Mouse (Mus musculus) midbrain, embryonic 12.5 days (tissue): ENCODE measurements around the gene Mdh2. TPM values are rescaled to one million over a fixed set of nuclear protein-coding genes. Genes with fewer than 3 reads are reported as not detected.

ENCODE experiments used
- ATAC-seq: fragments of 200-750 bp; cut with Nextera tagmentation; 2 replicates; pipeline ENCODE4 v1.8.0; 2017; ENCODE audit warnings: low read depth, moderate TSS enrichment, moderate library complexity; ENCODE audit not compliant: low FRiP score
- H3K27ac ChIP-seq: fragments of 300-500 bp; sonication (generic); replicated peaks from 2 replicates; pipeline ENCODE4 v1.5.1; 2016; ENCODE audit warnings: mild to moderate bottlenecking
- H3K27me3 ChIP-seq: fragments of 300-500 bp; sonication (generic); 2 replicates; pipeline ENCODE4 v1.6.1; 2016; ENCODE audit warnings: mild to moderate bottlenecking
- H3K36me3 ChIP-seq: fragments of 300-500 bp; sonication (generic); 2 replicates; pipeline ENCODE4 v1.6.1; 2016
- H3K4me1 ChIP-seq: fragments of 300-500 bp; sonication (generic); 2 replicates; pipeline ENCODE4 v1.6.1; 2016
- H3K4me2 ChIP-seq: fragments of 300-500 bp; sonication (generic); replicated peaks from 2 replicates; pipeline ENCODE4 v1.6.1; 2016; ENCODE audit warnings: mild to moderate bottlenecking, moderate library complexity
- H3K4me3 ChIP-seq: fragments of 300-500 bp; sonication (generic); 2 replicates; pipeline ENCODE4 v1.5.1; 2016; ENCODE audit warnings: mild to moderate bottlenecking
- H3K9ac ChIP-seq: fragments of 300-500 bp; sonication (generic); replicated peaks from 2 replicates; pipeline ENCODE4 v1.6.1; 2016; ENCODE audit warnings: mild to moderate bottlenecking, moderate library complexity
- H3K9me3 ChIP-seq: fragments of 300-500 bp; sonication (generic); 2 replicates; pipeline ENCODE4 v1.6.1; 2016; ENCODE audit warnings: mild to moderate bottlenecking
- WGBS: fragments of 180-500 bp; shearing (Covaris S2); methylation state at CpG from one replicate; pipeline ENCODE4 v1.1.7; 2016; 5-methylcytosine and 5-hydroxymethylcytosine counted together
- polyA plus RNA-seq: library from polyadenylated mRNA; unstranded; fragments of >200 nt; fragmentation: Nextera tagmentation; extraction: Ambion mirVana; gene quantifications from 2 replicates; pipeline ENCODE4 v1.2.1, GENCODE M21; 2016

Gene Mdh2
- polyA plus RNA-seq, 1 experiment from 2014 or later, result 540 TPM

DNA sequence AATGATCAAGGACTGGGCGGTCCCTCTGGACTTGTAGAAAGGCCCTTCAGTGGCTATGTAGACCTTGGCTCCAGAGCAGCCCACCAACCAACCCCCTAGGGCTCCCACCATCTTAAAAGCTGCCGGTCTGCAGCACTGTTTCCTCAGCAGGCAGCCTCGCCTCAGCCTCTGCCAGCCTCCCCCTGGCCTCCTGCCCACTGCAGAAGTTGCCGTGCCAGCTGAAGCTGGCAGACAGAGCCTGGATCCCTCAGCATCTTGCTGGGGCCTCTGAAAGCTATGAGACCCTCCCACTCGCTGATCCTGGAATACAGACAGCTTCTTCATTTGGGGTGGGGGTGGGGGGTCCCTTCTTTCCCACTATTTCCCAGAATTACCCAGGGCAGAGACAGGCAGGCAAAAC, 34.7 kb downstream of the Mdh2 start:
- no peak overlapping the region for H3K9ac ChIP-seq
- H3K27me3 ChIP-seq, result 0 out of 2 replicates have a peak, but pooled peaks cover 2% of the 10 kb centered on the region
- H3K27ac ChIP-seq, result no peak overlapping the region
- H3K4me2 ChIP-seq, result no peak overlapping the region
- 72% methylated on average over 5 of the region's 5 CpGs for WGBS
- no peaks in the 10 kb centered on the region for H3K4me1 ChIP-seq
- H3K36me3 ChIP-seq, result no peaks in the 10 kb centered on the region
- no peaks in the 10 kb centered on the region for H3K9me3 ChIP-seq
- H3K4me3 ChIP-seq, result no peak overlapping the region
- no peak for ATAC-seq

DNA sequence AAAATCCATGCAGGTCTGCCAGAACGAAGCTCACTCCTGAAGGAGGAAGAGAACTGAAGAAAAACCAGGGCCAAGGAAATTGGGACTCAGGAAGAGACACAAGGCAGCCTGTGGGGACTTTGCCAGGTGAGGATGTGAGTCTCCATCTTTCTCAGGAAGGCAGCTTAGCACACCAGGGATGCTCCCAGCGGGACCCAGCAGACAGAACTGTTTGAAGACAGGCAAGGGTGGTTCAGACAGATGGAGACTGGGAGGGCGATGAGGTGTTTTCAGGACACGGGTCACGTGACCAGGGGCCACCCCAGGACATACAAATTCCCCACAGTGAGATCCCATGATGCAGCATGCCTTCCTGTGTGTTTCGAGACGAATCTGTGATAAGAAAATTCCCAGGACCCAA, 40.2 kb downstream of the Mdh2 start:
- Histone ChIP-seq H3K9ac (no peak overlapping the region), H3K27ac (no peak overlapping the region), H3K27me3 (peaks cover 10% of the 10 kb centered on the region), H3K4me2 (no peak overlapping the region), H3K36me3 (no peaks in the 10 kb centered on the region), H3K4me3 (no peak overlapping the region), H3K4me1 (peaks cover 19% of the 10 kb centered on the region), H3K9me3 (no peaks in the 10 kb centered on the region)
- 45% methylated on average over 7 of the region's 7 CpGs for WGBS
- no peak for ATAC-seq

- Histone ChIP-seq H3K9ac (0 out of 2 replicates have a peak overlapping the region, but pooled peaks have one; percentile 28), H3K4me1 (peaks cover 27% of the 10 kb centered on the region), H3K9me3 (no peaks in the 10 kb centered on the region), H3K4me3 (no peak overlapping the region), H3K36me3 (no peaks in the 10 kb centered on the region), H3K4me2 (peak overlapping the region; percentile 34), H3K27me3 (peaks cover 8% of the 10 kb centered on the region), H3K27ac (peak overlapping the region; percentile 92)
- WGBS, result 18% methylated on average over 7 of the region's 7 CpGs
- ATAC-seq, result peak; percentile 79
Observed at GRCm38 (mm10) chr5:135822316-135822944, 44.1 kb downstream of the Mdh2 start.

DNA sequence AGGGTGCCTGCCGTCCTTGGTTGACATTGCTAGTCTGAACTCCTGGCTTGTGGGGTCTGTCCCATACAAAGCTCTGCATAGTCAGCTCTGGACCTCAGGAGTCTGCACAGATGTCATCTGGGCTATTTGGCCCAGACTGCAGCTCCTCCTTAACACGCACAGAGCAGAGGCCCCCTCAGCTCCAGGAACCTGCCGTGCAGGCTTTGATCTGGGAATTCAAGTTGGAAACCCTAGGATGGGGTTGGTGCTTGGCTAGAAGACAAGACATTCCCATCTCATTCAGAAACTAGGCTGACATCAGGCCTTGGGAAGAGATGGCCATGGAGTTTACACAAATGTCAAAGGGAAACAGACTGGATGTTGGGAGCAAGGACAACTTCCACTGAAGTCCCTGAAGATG, 46.2 kb downstream of the Mdh2 start:
- Histone ChIP-seq H3K27ac (peak overlapping the region; percentile 54; the same call in 1 of the 2 replicates), H3K9ac (no peak overlapping the region), H3K36me3 (0 out of 2 replicates have a peak, but pooled peaks cover 4% of the 10 kb centered on the region), H3K4me1 (peaks cover 27% of the 10 kb centered on the region), H3K4me3 (no peak overlapping the region), H3K9me3 (no peaks in the 10 kb centered on the region), H3K27me3 (peaks cover 4% of the 10 kb centered on the region; the same call in 1 of the 2 replicates), H3K4me2 (no peak overlapping the region)
- whole genome bisulfite sequencing, result 53% methylated on average over 3 of the region's 3 CpGs
- ATAC-seq, result no peak

GRCm38 (mm10) chr5:135826225-135826624, 47.9 kb downstream of the Mdh2 start:
- Histone ChIP-seq H3K9ac (0 out of 2 replicates have a peak overlapping the region, but pooled peaks have one; percentile 21), H3K36me3 (0 out of 2 replicates have a peak, but pooled peaks cover 4% of the 10 kb centered on the region), H3K9me3 (no peaks in the 10 kb centered on the region), H3K4me3 (no peak overlapping the region), H3K27me3 (no peaks in the 10 kb centered on the region), H3K27ac (peak overlapping the region; percentile 81), H3K4me1 (peaks cover 21% of the 10 kb centered on the region), H3K4me2 (no peak overlapping the region)
- WGBS, result 42% methylated on average over 6 of the region's 6 CpGs
- no peak for ATAC-seq

GRCm38 (mm10) chr5:135829381-135829780, 51.1 kb downstream of the Mdh2 start:
- Histone ChIP-seq H3K4me1 (peaks cover 14% of the 10 kb centered on the region), H3K27me3 (peaks cover 4% of the 10 kb centered on the region; the same call in 1 of the 2 replicates), H3K36me3 (0 out of 2 replicates have a peak, but pooled peaks cover 4% of the 10 kb centered on the region), H3K27ac (no peak overlapping the region), H3K9me3 (no peaks in the 10 kb centered on the region), H3K4me3 (no peak overlapping the region), H3K9ac (no peak overlapping the region), H3K4me2 (no peak overlapping the region)
- ATAC-seq, result no peak
- 94% methylated on average over 8 of the region's 8 CpGs for WGBS

DNA sequence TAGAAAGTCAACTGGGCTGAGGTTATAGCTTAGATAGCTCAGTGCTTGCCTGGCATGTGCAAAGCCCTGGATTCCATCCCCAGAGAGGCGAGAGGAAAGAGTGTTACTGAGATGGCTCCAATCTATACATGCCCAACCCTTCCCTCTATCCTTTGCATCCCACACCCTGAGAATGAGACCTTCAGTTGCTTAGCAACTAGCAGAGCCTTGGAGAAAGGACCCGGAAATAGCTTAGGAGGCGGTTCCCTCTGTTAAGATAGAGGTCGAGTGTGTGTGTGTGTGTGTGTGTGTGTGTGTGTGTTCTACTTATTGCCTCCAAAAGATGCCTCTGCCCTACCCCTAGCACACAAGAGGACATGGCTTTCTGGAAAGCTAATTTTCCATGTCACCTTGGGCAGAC, 54.4 kb downstream of the Mdh2 start:
- Histone ChIP-seq H3K4me2 (no peak overlapping the region), H3K4me1 (peaks cover 23% of the 10 kb centered on the region), H3K36me3 (0 out of 2 replicates have a peak, but pooled peaks cover 4% of the 10 kb centered on the region), H3K9me3 (no peaks in the 10 kb centered on the region), H3K9ac (no peak overlapping the region), H3K27me3 (peaks cover 21% of the 10 kb centered on the region), H3K27ac (peak overlapping the region; percentile 31; the same call in 1 of the 2 replicates), H3K4me3 (no peak overlapping the region)
- 28% methylated on average over 4 of the region's 4 CpGs for WGBS
- ATAC-seq, result no peak

GRCm38 (mm10) chr5:135834769-135835491, 56.6 kb downstream of the Mdh2 start:
- peak; percentile 89 for ATAC-seq

GRCm38 (mm10) chr5:135835492-135835858, 57.2 kb downstream of the Mdh2 start:
- H3K36me3 ChIP-seq, result peaks cover 3% of the 10 kb centered on the region; the same call in 1 of the 2 replicates
- H3K27me3 ChIP-seq, result peaks cover 21% of the 10 kb centered on the region
- H3K4me3 ChIP-seq, result peak overlapping the region; percentile 51
- no peaks in the 10 kb centered on the region for H3K9me3 ChIP-seq
- H3K4me1 ChIP-seq, result peaks cover 23% of the 10 kb centered on the region
- ATAC-seq, result no peak
- 2% methylated on average over 12 of the region's 12 CpGs for WGBS
- no peak overlapping the region for H3K9ac ChIP-seq
- peak overlapping the region; percentile 67; the same call in 1 of the 2 replicates for H3K27ac ChIP-seq
- peak overlapping the region; percentile 86 for H3K4me2 ChIP-seq

More at GRCm38 (mm10) chr5:135834769-135835491, 56.6 kb downstream of the Mdh2 start:
- Histone ChIP-seq H3K4me3 (peak overlapping the region; percentile 51), H3K9me3 (no peaks in the 10 kb centered on the region), H3K27ac (peak overlapping the region; percentile 67), H3K27me3 (peaks cover 21% of the 10 kb centered on the region), H3K9ac (peak overlapping the region; percentile 48), H3K4me2 (peak overlapping the region; percentile 86), H3K4me1 (peaks cover 23% of the 10 kb centered on the region), H3K36me3 (no peaks in the 10 kb centered on the region)
- under 1% methylated on average over 47 of the region's 47 CpGs for WGBS

GRCm38 (mm10) chr5:135835981-135836380, 57.7 kb downstream of the Mdh2 start:
- peaks cover 23% of the 10 kb centered on the region for H3K4me1 ChIP-seq
- WGBS, result 25% methylated on average over 12 of the region's 12 CpGs
- H3K4me3 ChIP-seq, result no peak overlapping the region
- H3K4me2 ChIP-seq, result peak overlapping the region; percentile 86
- H3K27me3 ChIP-seq, result peaks cover 21% of the 10 kb centered on the region
- no peak overlapping the region; the same call in 1 of the 2 replicates for H3K27ac ChIP-seq
- no peak overlapping the region for H3K9ac ChIP-seq
- peak; percentile 7; the same call in 1 of the 2 replicates for ATAC-seq
- no peaks in the 10 kb centered on the region for H3K9me3 ChIP-seq
- H3K36me3 ChIP-seq, result peaks cover 3% of the 10 kb centered on the region; the same call in 1 of the 2 replicates
